Mouse (Mus musculus): ENCODE data around the gene Acsm1. TPM values are rescaled to one million over a fixed set of nuclear protein-coding genes. Genes with fewer than 3 reads are reported as not detected.

Gene Acsm1
- total RNA-seq, 2 experiments from 2014 or later, result 0.25 to 1.4 TPM

GRCm38 (mm10) chr7:119670395-119670794 is 63.6 kb downstream of the Acsm1 start:
- DNase-seq (ENCODE audit: low spot score), result no peak

GRCm38 (mm10) chr7:119670925-119671324 is 64.1 kb downstream of the Acsm1 start:
- DNase-seq (ENCODE audit: low spot score), result no peak

- peak; percentile 15 for DNase-seq (ENCODE audit: low spot score)
Measured at GRCm38 (mm10) chr7:119673465-119673864, 66.6 kb downstream of the Acsm1 start.

GRCm38 (mm10) chr7:119680107-119680506 is 73.3 kb downstream of the Acsm1 start:
- DNase-seq (ENCODE audit: low spot score), result no peak

GRCm38 (mm10) chr7:119682699-119683098 is 75.9 kb downstream of the Acsm1 start:
- no peak for DNase-seq (ENCODE audit: low spot score)

- DNase-seq (ENCODE audit: low spot score), result no peak
Measured at GRCm38 (mm10) chr7:119689726-119690125, 82.9 kb downstream of the Acsm1 start, which contains the start of gene Acsm4. Gene Acsm4, plus strand, starts transcription at chr7:119690026.

GRCm38 (mm10) chr7:119692302-119692701 is 85.5 kb downstream of the Acsm1 start:
- DNase-seq (ENCODE audit: low spot score), result no peak

- no peak for DNase-seq (ENCODE audit: low spot score)
Measured at GRCm38 (mm10) chr7:119694926-119695325, 88.1 kb downstream of the Acsm1 start.

Other genes starting within 250 kb of the Acsm1 start
- not detected for gene Gp2, start 147.7 kb upstream of the Acsm1 start, total RNA-seq (2021)
- gene Umod, start 127.7 kb upstream of the Acsm1 start, total RNA-seq (2021), result not detected
- gene Acsm5, start 87.6 kb upstream of the Acsm1 start, total RNA-seq (2021), result 1 to 10 TPM in 1 of 2 experiments, under 1 TPM in 1; 0.50 to 1.2 TPM
- not detected for gene Pdilt, start 83.5 kb upstream of the Acsm1 start, total RNA-seq (2021)
- gene Acsm2, start 52.7 kb upstream of the Acsm1 start, total RNA-seq (2021), result under 1 TPM in 1 of 2 experiments, not detected in 1; 0.48 TPM
- gene Acsm4, start 83.0 kb downstream of the Acsm1 start, total RNA-seq (2021), result not detected
- gene Thumpd1, start 113.8 kb downstream of the Acsm1 start, total RNA-seq (2021), result 10 to 100 TPM; 16.7 to 16.8 TPM
- under 1 TPM; 0.46 to 0.59 TPM for gene Acsm3, start 153.9 kb downstream of the Acsm1 start, total RNA-seq (2021)
- gene Rexo5, start 187.0 kb downstream of the Acsm1 start, total RNA-seq (2021), result under 1 TPM; 0.12 to 0.41 TPM
- gene Eri2, start 187.0 kb downstream of the Acsm1 start, total RNA-seq (2021), result under 1 TPM; 0.66 to 0.96 TPM

Data from gastrocnemius, adult 18-20 months (tissue).